Mouse (Mus musculus) E14TG2a.4 (cell line): ENCODE results near the gene Cops4.

Experiments
- H3K27me3 ChIP-seq: 2 replicates; pipeline ENCODE4 v1.6.1; 2014; ENCODE audit warnings: low read length, control low read depth; ENCODE audit not compliant: insufficient read depth
- H3K36me3 ChIP-seq: 2 replicates; pipeline ENCODE4 v1.6.1; 2014; ENCODE audit warnings: low read length, control low read depth; ENCODE audit not compliant: insufficient read depth
- H3K4me1 ChIP-seq: replicated peaks from 2 replicates; pipeline ENCODE4 v1.6.1; 2014; ENCODE audit warnings: low read depth, low read length, control low read depth
- H3K4me3 ChIP-seq: replicated peaks from 2 replicates; pipeline ENCODE4 v1.5.1; 2014; ENCODE audit warnings: mild to moderate bottlenecking, low read length
- H3K9me3 ChIP-seq: 2 replicates; pipeline ENCODE4 v1.6.1; 2014; ENCODE audit warnings: low read length, control low read depth
- CTCF ChIP-seq: conservative IDR thresholded peaks from 2 replicates; pipeline ENCODE4 v1.5.1; 2014; ENCODE audit warnings: low read length
- NANOG ChIP-seq: IDR thresholded peaks from 2 replicates; pipeline ENCODE4 v1.6.1; 2014; ENCODE audit warnings: borderline replicate concordance, low read length, mixed read lengths
- POU5F1 ChIP-seq: IDR thresholded peaks from 2 replicates; pipeline ENCODE4 v1.6.1; 2014; ENCODE audit warnings: low read length, borderline replicate concordance

Cops4 gene

GRCm38 (mm10) chr5:100573256-100573655 is 55.1 kb downstream of the Cops4 start:
- H3K4me3 ChIP-seq, result no peak overlapping the region
- no peaks in the 10 kb centered on the region for H3K9me3 ChIP-seq
- no peaks in the 10 kb centered on the region for H3K36me3 ChIP-seq
- TF ChIP-seq CTCF, result no peak
- H3K4me1 ChIP-seq, result peaks cover 19% of the 10 kb centered on the region
- H3K27me3 ChIP-seq, result peaks cover 8% of the 10 kb centered on the region; the same call in 1 of the 2 replicates

- peaks cover 12% of the 10 kb centered on the region for H3K4me1 ChIP-seq
- H3K9me3 ChIP-seq, result no peaks in the 10 kb centered on the region
- H3K4me3 ChIP-seq, result no peak overlapping the region
- no peaks in the 10 kb centered on the region for H3K36me3 ChIP-seq
- peaks cover 4% of the 10 kb centered on the region; the same call in 1 of the 2 replicates for H3K27me3 ChIP-seq
- TF ChIP-seq POU5F1 (no peak), NANOG (no peak), CTCF (no peak)
Measured at GRCm38 (mm10) chr5:100574771-100575170, 56.7 kb downstream of the Cops4 start.

DNA sequence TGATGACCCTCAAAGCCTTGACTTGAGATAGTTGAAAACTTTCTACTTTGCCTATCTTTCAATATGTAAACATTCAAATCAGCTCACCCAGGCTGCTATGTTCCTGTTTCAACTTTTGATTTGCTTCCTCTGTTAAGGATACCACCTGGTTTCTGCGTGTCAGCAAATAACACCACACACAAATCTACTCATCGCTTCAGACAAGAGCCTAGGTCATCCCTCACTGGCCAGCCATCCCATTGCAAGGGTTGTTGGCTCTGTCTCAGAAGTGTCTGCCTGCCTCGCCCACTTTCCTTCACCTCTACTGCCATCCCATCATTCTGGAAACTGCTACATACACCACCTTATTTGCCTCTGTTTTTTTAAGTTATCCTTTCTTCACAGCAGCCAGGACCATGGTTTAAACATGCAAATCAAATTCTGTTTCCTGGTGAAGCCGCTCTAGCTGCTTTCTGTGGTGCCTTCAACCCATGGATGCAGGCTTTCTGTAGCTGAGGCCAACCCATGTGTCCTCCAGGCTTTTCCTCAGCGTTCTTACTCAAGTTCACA is 60.8 kb downstream of the Cops4 start:
- Histone ChIP-seq H3K4me3 (no peak overlapping the region), H3K36me3 (no peaks in the 10 kb centered on the region), H3K4me1 (no peaks in the 10 kb centered on the region), H3K9me3 (peaks cover 4% of the 10 kb centered on the region; the same call in 1 of the 2 replicates), H3K27me3 (no peaks in the 10 kb centered on the region)
- TF ChIP-seq NANOG, result no peak
- TF ChIP-seq CTCF, result no peak
- TF ChIP-seq POU5F1, result no peak

DNA sequence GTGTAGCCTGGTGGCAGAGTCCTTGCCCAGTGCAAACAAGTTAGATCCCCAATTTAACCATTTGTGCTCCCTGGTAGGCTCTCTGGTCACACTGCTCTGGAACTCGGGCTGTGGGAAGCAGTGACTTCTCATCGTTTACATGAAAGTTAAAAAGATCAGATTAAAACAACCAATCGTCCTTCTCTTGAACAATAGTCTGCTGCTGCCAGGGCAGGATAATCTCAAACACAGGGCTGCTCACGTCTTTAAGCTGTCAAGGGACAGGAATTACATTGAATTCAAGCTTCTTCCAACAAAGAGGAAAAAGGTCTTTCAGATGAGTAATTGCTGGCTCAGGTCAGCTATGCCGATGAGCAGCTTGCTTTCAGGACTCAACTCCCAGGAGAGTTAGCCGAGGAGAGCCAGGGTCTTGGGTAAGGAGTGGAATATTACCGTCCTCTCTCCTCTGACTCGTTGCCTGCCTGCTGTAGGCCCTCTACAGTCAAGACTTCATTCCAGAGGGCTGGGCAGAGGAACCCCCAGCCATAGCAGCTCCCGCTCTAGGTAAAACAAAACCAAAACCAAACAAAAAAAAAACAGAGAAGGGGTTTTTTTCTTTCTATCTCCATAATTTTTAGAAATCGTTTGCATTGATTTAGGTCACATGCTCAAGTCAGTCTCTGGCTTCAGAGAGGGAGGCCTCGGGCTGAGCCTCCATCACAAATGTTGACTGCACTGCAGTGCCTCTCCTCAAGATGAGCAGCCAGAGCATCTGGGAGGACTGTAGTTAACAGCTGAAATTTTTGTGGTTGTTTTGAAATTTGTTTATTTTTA is 63.7 kb downstream of the Cops4 start:
- Histone ChIP-seq H3K27me3 (no peaks in the 10 kb centered on the region), H3K36me3 (no peaks in the 10 kb centered on the region), H3K4me3 (no peak overlapping the region), H3K4me1 (no peaks in the 10 kb centered on the region), H3K9me3 (peaks cover 4% of the 10 kb centered on the region; the same call in 1 of the 2 replicates)
- TF ChIP-seq POU5F1 (no peak), CTCF (no peak), NANOG (no peak)

DNA sequence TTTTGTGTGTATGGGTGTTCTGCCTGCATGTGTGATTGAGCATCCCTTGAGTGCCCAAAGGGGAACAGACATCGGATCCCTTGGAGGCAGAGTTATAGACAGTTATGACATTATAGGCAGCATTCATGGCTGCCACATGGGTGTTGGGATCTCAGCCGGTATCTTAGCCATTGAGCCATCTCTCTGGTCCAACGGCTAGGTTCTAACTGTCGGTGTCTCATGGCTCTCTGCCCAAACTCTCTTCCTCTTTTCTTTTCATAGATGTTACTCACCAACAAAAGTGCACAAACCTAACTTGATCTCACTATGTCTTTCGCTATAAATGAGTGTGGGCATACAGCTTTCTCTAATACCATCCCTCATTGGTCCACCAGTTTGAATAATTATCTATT is 64.3 kb downstream of the Cops4 start:
- no peaks in the 10 kb centered on the region for H3K27me3 ChIP-seq
- peaks cover 4% of the 10 kb centered on the region; the same call in 1 of the 2 replicates for H3K9me3 ChIP-seq
- TF ChIP-seq CTCF (no peak), NANOG (no peak), POU5F1 (no peak)
- H3K4me3 ChIP-seq, result no peak overlapping the region
- H3K36me3 ChIP-seq, result no peaks in the 10 kb centered on the region
- no peaks in the 10 kb centered on the region for H3K4me1 ChIP-seq

GRCm38 (mm10) chr5:100583066-100583465 is 65.0 kb downstream of the Cops4 start:
- Histone ChIP-seq H3K36me3 (no peaks in the 10 kb centered on the region), H3K4me1 (no peaks in the 10 kb centered on the region), H3K9me3 (peaks cover 4% of the 10 kb centered on the region; the same call in 1 of the 2 replicates), H3K27me3 (no peaks in the 10 kb centered on the region), H3K4me3 (no peak overlapping the region)
- TF ChIP-seq NANOG, result no peak

DNA sequence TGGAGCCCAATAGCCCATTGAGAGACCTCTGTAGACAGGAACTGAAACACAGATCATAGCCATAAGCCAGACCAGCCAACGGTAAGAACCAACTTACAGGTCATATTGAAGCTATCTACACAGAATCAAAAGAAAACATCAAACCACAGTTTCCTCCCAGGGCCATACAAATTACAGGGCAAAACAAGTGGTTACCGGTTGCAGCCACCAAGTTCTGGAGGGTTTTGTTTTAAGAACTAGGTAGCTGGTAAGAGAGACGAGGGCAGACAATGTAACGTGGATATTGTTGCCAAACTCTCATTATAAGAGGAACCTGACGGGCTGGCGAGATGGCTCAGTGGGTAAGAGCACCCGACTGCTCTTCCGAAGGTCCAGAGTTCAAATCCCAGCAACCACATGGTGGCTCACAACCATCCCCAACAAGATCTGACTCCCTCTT is 67.1 kb downstream of the Cops4 start:
- TF ChIP-seq NANOG, result no peak
- no peak for TF ChIP-seq POU5F1
- TF ChIP-seq CTCF, result no peak
- no peaks in the 10 kb centered on the region for H3K36me3 ChIP-seq
- no peaks in the 10 kb centered on the region for H3K27me3 ChIP-seq
- peaks cover 4% of the 10 kb centered on the region; the same call in 1 of the 2 replicates for H3K9me3 ChIP-seq
- no peaks in the 10 kb centered on the region for H3K4me1 ChIP-seq
- no peak overlapping the region for H3K4me3 ChIP-seq

GRCm38 (mm10) chr5:100585657-100586056 is 67.5 kb downstream of the Cops4 start:
- no peak for TF ChIP-seq POU5F1
- no peak for TF ChIP-seq CTCF
- no peak for TF ChIP-seq NANOG
- H3K4me3 ChIP-seq, result no peak overlapping the region
- H3K4me1 ChIP-seq, result no peaks in the 10 kb centered on the region
- H3K27me3 ChIP-seq, result no peaks in the 10 kb centered on the region
- peaks cover 4% of the 10 kb centered on the region; the same call in 1 of the 2 replicates for H3K9me3 ChIP-seq
- no peaks in the 10 kb centered on the region for H3K36me3 ChIP-seq

- no peaks in the 10 kb centered on the region for H3K4me1 ChIP-seq
- peaks cover 4% of the 10 kb centered on the region; the same call in 1 of the 2 replicates for H3K9me3 ChIP-seq
- no peak overlapping the region for H3K4me3 ChIP-seq
- no peaks in the 10 kb centered on the region for H3K36me3 ChIP-seq
- TF ChIP-seq CTCF, result no peak
- no peak for TF ChIP-seq NANOG
- TF ChIP-seq POU5F1, result no peak
- no peaks in the 10 kb centered on the region for H3K27me3 ChIP-seq
Measured at GRCm38 (mm10) chr5:100587136-100587535, 69.0 kb downstream of the Cops4 start.
